8 mouse cellular contexts compared by ENCODE assay signal in the genomic region with DNA sequence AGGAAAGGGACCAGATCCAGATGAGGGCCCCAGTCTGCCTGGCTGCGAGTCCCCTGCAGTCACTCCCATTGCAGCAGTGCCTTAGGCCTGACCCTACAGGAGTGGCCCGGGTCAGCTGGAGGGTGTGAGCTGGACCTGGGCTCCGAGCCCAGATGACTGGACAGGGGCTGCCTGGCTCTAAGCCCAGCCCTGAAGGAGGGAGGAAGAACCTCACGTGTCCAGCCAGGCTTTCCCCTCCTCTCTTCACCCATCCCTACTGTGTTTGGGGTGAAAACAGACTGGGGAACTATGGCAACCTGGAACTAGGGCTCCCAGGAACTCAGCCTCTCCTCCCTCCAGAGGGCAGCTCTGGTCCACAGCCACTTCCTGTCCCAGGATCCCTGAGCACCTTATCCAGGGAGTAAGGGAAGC. TPM values are rescaled to one million over a fixed set of nuclear protein-coding genes. Genes with fewer than 3 reads are reported as not detected.
DNase-seq lines count a peak whose midpoint lies in the region; ATAC-seq lines count a peak whose summit lies in the region.

No protein-coding gene starts in this region.

- no peak overlapping the region for H3K4me3 ChIP-seq in forebrain, embryonic 14.5 days (ENCODE audit: low read depth, low read length)
- H3K4me3 ChIP-seq in midbrain, embryonic 15.5 days: no peak overlapping the region

- no peak overlapping the region for H3K27ac ChIP-seq in forebrain, embryonic 14.5 days (ENCODE audit: low read depth, low read length)
- H3K27ac ChIP-seq in midbrain, embryonic 15.5 days: no peak overlapping the region

- intact Hi-C loops in heart, postnatal 25 days (cut with DNase I): no loop called here

- H3K4me1 ChIP-seq in forebrain, embryonic 14.5 days (ENCODE audit: control insufficient read depth, insufficient read depth, low read length): no peaks in the 10 kb centered on the region
- no peaks in the 10 kb centered on the region for H3K4me1 ChIP-seq in midbrain, embryonic 15.5 days

- no peak overlapping the region for H3K4me2 ChIP-seq in forebrain, embryonic 14.5 days (ENCODE audit: low read length)
- no peak overlapping the region for H3K4me2 ChIP-seq in midbrain, embryonic 15.5 days

- 0 out of 2 replicates have a peak, but pooled peaks have one; percentile 16 for ATAC-seq in forebrain, embryonic 14.5 days
- ATAC-seq in midbrain, embryonic 15.5 days (replicated peaks): peak; percentile 25; the same call in 1 of the 2 replicates

- WGBS in forebrain, embryonic 14.5 days: 68% methylated on average over 4 of the region's 4 CpGs
- 63% methylated on average over 4 of the region's 4 CpGs for WGBS in midbrain, embryonic 15.5 days

- no peak overlapping the region for H3K9ac ChIP-seq in forebrain, embryonic 14.5 days (ENCODE audit: low read length)
- no peak overlapping the region for H3K9ac ChIP-seq in midbrain, embryonic 15.5 days

- peaks cover 12% of the 10 kb centered on the region; the same call in 1 of the 2 replicates for H3K27me3 ChIP-seq in forebrain, embryonic 14.5 days (replicated peaks; ENCODE audit: control insufficient read depth, insufficient read depth, low read length)
- peaks cover 13% of the 10 kb centered on the region for H3K27me3 ChIP-seq in midbrain, embryonic 15.5 days (replicated peaks)

- DNase-seq in 3T3-L1 (ENCODE audit: low read depth, low spot score): peak; percentile 99
- peak; percentile 96 for DNase-seq in adipocyte (ENCODE audit: low spot score)
- peak; percentile 25 for DNase-seq in forebrain, embryonic 14.5 days (ENCODE audit: low spot score)
- peak; percentile 94 for DNase-seq in heart, postnatal 25 days (ENCODE audit: low spot score)
- DNase-seq in layer of hippocampus, adult 9-11 months: peak; percentile 76
- no peak for DNase-seq in B cell, adult 2 months
- DNase-seq in embryo, embryonic 11 days: no peak

- peaks cover 46% of the 10 kb centered on the region for H3K36me3 ChIP-seq in forebrain, embryonic 14.5 days (ENCODE audit: control insufficient read depth, insufficient read depth, low read length)
- H3K36me3 ChIP-seq in midbrain, embryonic 15.5 days (replicated peaks): peaks cover 21% of the 10 kb centered on the region; the same call in 1 of the 2 replicates

- no peaks in the 10 kb centered on the region for H3K9me3 ChIP-seq in forebrain, embryonic 14.5 days (replicated peaks; ENCODE audit: control insufficient read depth, low read length)
- H3K9me3 ChIP-seq in midbrain, embryonic 15.5 days: no peaks in the 10 kb centered on the region

RNA-seq across cellular contexts. Expression of gene Atf6b, which starts 8.6 kb away (rescaled TPM):
- 75.0 and 90.9 TPM in 2 replicates for polyA plus RNA-seq in forebrain, embryonic 14.5 days (2014; fragmentation: Nextera tagmentation; extraction: Ambion mirVana)
- 10 to 100 TPM; 15.6 to 17.8 TPM for total RNA-seq in heart, postnatal 25 days (2021)
- polyA plus RNA-seq in midbrain, embryonic 15.5 days (2015; fragmentation: Nextera tagmentation; extraction: Ambion mirVana): 123 and 125 TPM in 2 replicates

RNA-seq across cellular contexts. Expression of gene Fkbpl, which starts 11.0 kb away (rescaled TPM):
- polyA plus RNA-seq in forebrain, embryonic 14.5 days (2014; fragmentation: Nextera tagmentation; extraction: Ambion mirVana): 12.6 and 14.9 TPM in 2 replicates
- total RNA-seq in heart, postnatal 25 days (2021): 1 to 10 TPM; 6.2 to 6.6 TPM
- polyA plus RNA-seq in midbrain, embryonic 15.5 days (2015; fragmentation: Nextera tagmentation; extraction: Ambion mirVana): 14.6 and 16.0 TPM in 2 replicates

RNA-seq across cellular contexts. Expression of gene Tnxb, which starts 14.7 kb away (rescaled TPM):
- 0.04 and 0.10 TPM in 2 replicates for polyA plus RNA-seq in forebrain, embryonic 14.5 days (2014; fragmentation: Nextera tagmentation; extraction: Ambion mirVana)
- 10 to 100 TPM; 32.1 to 42.1 TPM for total RNA-seq in heart, postnatal 25 days (2021)
- polyA plus RNA-seq in midbrain, embryonic 15.5 days (2015; fragmentation: Nextera tagmentation; extraction: Ambion mirVana): 0.18 and 0.24 TPM in 2 replicates

RNA-seq across cellular contexts. Expression of gene Prrt1, which starts 26.3 kb away (rescaled TPM):
- polyA plus RNA-seq in forebrain, embryonic 14.5 days (2014; fragmentation: Nextera tagmentation; extraction: Ambion mirVana): 5.0 and 5.5 TPM in 2 replicates
- 1 to 10 TPM; 1.1 to 1.9 TPM for total RNA-seq in heart, postnatal 25 days (2021)
- polyA plus RNA-seq in midbrain, embryonic 15.5 days (2015; fragmentation: Nextera tagmentation; extraction: Ambion mirVana): 10.7 and 10.8 TPM in 2 replicates

RNA-seq across cellular contexts. Expression of gene Ppt2, which starts 27.3 kb away (rescaled TPM):
- 23.8 and 24.6 TPM in 2 replicates for polyA plus RNA-seq in forebrain, embryonic 14.5 days (2014; fragmentation: Nextera tagmentation; extraction: Ambion mirVana)
- 10 to 100 TPM; 53.2 to 53.7 TPM for total RNA-seq in heart, postnatal 25 days (2021)
- 20.0 and 20.9 TPM in 2 replicates for polyA plus RNA-seq in midbrain, embryonic 15.5 days (2015; fragmentation: Nextera tagmentation; extraction: Ambion mirVana)

Comparison
In these comparisons a context has a peak if more than half of its experiments do, and no peak if none do; other contexts are left out.
1. DNase-seq: peak in 3T3-L1 (single experiment), adipocyte (single experiment), forebrain, embryonic 14.5 days (single experiment), heart, postnatal 25 days (single experiment) and layer of hippocampus, adult 9-11 months (single experiment); none in B cell, adult 2 months (0 of 2) and embryo, embryonic 11 days (single experiment).